Mouse (Mus musculus) embryonic facial prominence, embryonic 10.5 days (tissue): ENCODE data around the gene Mrps18b. TPM values are rescaled to one million over a fixed set of nuclear protein-coding genes. Genes with fewer than 3 reads are reported as not detected.
"Not testable (repeated sequence)": the region's sequence is repeated elsewhere in the genome, so short reads cannot be mapped to it uniquely, and the experiment has no call there.

Experiments
- DNase-seq: peaks from one replicate; pipeline ENCODE4 v3.0.0-alpha.2; 2017; ENCODE audit warnings: low spot score
- H3K27ac ChIP-seq: fragments of 300-500 bp; sonication (generic); replicated peaks from 2 replicates; pipeline ENCODE4 v1.5.1; 2016; ENCODE audit warnings: mild to moderate bottlenecking
- H3K27me3 ChIP-seq: fragments of 300-500 bp; sonication (generic); replicated peaks from 2 replicates; pipeline ENCODE4 v1.6.1; 2016; ENCODE audit warnings: low read depth, mild to moderate bottlenecking; ENCODE audit not compliant: poor library complexity, severe bottlenecking
- H3K36me3 ChIP-seq: fragments of 300-500 bp; sonication (generic); replicated peaks from 2 replicates; pipeline ENCODE4 v1.6.1; 2016; ENCODE audit warnings: mild to moderate bottlenecking, moderate library complexity
- H3K4me1 ChIP-seq: fragments of 300-500 bp; sonication (generic); 2 replicates; pipeline ENCODE4 v1.6.1; 2016
- H3K4me3 ChIP-seq: fragments of 300-500 bp; sonication (generic); 2 replicates; pipeline ENCODE4 v1.5.1; 2016; ENCODE audit warnings: mild to moderate bottlenecking, moderate library complexity
- H3K9me3 ChIP-seq: fragments of 300-500 bp; sonication (generic); 2 replicates; pipeline ENCODE4 v1.6.1; 2016; ENCODE audit warnings: mild to moderate bottlenecking
- WGBS: fragments of 180-500 bp; shearing (Covaris S2); methylation state at CpG from one replicate; pipeline ENCODE4 v1.1.7; 2016; 5-methylcytosine and 5-hydroxymethylcytosine counted together
- polyA plus RNA-seq: library from polyadenylated mRNA; unstranded; fragments of >200 nt; fragmentation: Nextera tagmentation; extraction: Ambion mirVana; gene quantifications from 2 replicates; pipeline ENCODE4 v1.2.1, GENCODE M21; 2016

Mrps18b gene
- polyA plus RNA-seq, result 96.0 and 96.3 TPM in 2 replicates

GRCm38 (mm10) chr17:35916297-35917142 lies at the start of gene Mrps18b, which contains the start of gene Ppp1r10:
Gene Mrps18b, minus strand, starts transcription at chr17:35916389.
Gene Ppp1r10, plus strand, starts transcription at chr17:35916434.
- no peaks in the 10 kb centered on the region for H3K9me3 ChIP-seq
- WGBS, result under 1% methylated on average over 83 of the region's 83 CpGs
- H3K27ac ChIP-seq, result peak within 1 kb of the TSS; percentile 97
- peak; percentile 99 for DNase-seq
- peaks cover 30% of the 10 kb centered on the region for H3K4me1 ChIP-seq
- peak within 1 kb of the TSS; percentile 83 for H3K4me3 ChIP-seq
- peaks cover 55% of the 10 kb centered on the region for H3K36me3 ChIP-seq
- no peaks in the 10 kb centered on the region for H3K27me3 ChIP-seq

- Histone ChIP-seq H3K4me1 (peaks cover 3% of the 10 kb centered on the region; the same call in 1 of the 2 replicates), H3K27ac (no peak overlapping the region), H3K9me3 (no peaks in the 10 kb centered on the region), H3K36me3 (peaks cover 95% of the 10 kb centered on the region), H3K27me3 (no peaks in the 10 kb centered on the region), H3K4me3 (no peak overlapping the region)
- DNase-seq, result no peak
- 88% methylated on average over 10 of the region's 10 CpGs for WGBS
These were observed 47.1 kb upstream of the Mrps18b start for GRCm38 (mm10) chr17:35963279-35963678.

DNA sequence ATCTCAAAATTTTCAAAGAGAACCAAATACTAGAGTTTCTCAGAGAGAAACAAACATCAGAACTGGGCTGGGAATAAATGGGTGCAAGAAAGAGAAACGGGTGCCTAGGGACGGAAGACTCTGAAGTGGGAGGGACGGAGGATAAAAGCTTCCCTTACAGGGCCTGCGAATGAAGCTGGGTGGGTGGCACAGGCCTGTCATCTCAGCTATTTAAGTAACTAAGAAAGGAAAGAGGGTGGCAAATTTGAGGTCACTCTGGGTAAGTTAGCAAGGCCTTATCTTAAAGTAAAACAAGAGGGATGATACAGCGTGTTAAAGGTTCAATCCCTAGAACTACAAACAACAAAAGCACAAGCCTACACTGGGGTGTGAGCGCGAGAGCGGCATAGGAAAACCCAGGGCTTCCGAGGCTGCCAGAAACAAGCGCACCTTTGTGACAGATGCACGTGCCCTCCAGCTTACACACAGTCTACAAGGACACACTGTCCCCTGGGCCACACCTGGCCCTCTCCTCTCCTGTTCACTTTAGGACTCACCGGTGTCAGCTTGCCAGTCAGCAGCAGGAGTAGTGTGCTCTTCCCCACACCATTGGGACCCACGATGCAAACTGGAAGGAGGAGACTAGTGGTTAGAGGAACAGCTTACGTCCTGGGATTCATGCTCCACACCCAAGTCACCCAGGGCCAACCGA lies 42.5 kb upstream of the Mrps18b start:
- H3K9me3 ChIP-seq, result no peaks in the 10 kb centered on the region
- DNase-seq, result no peak
- peaks cover 90% of the 10 kb centered on the region for H3K36me3 ChIP-seq
- WGBS, result 96% methylated on average over 15 of the region's 15 CpGs
- no peak overlapping the region for H3K4me3 ChIP-seq
- H3K4me1 ChIP-seq, result no peaks in the 10 kb centered on the region
- no peaks in the 10 kb centered on the region for H3K27me3 ChIP-seq
- H3K27ac ChIP-seq, result no peak overlapping the region

DNA sequence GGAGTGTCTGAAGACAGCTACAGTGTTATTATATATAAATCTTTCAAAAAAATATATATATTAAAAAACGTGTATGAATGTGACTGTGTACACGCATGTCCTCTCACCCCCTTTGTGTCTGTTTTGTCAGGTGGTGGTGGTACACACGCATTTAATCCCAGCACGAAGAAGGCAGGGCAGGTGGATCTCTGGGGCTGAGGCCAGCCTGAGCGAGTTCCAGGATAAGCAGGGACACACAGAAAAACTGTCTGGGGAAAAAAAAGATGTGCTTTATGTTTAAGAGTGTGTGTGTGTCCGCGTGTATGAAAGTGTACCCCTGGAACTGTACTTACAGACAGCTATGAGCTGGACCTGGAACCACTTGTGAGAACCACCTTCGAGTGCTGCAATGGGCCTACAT lies 38.5 kb upstream of the Mrps18b start:
- Histone ChIP-seq H3K27me3 (no peaks in the 10 kb centered on the region), H3K4me1 (no peaks in the 10 kb centered on the region), H3K9me3 (no peaks in the 10 kb centered on the region), H3K27ac (no peak overlapping the region), H3K4me3 (no peak overlapping the region), H3K36me3 (peaks cover 49% of the 10 kb centered on the region)
- WGBS, result 81% methylated on average over 8 of the region's 8 CpGs
- no peak for DNase-seq

- not testable (repeated sequence) for H3K27me3 ChIP-seq, H3K4me3 ChIP-seq, DNase-seq, H3K27ac ChIP-seq, H3K4me1 ChIP-seq, H3K9me3 ChIP-seq
- WGBS, result 82% methylated on average over 3 of the region's 3 CpGs
- H3K36me3 ChIP-seq, result peaks cover 28% of the 10 kb centered on the region
These were observed 36.4 kb upstream of the Mrps18b start for GRCm38 (mm10) chr17:35952559-35952958.

- not testable (repeated sequence) for DNase-seq, H3K27ac ChIP-seq, H3K4me1 ChIP-seq, H3K27me3 ChIP-seq, H3K4me3 ChIP-seq, H3K9me3 ChIP-seq
- peaks cover 12% of the 10 kb centered on the region for H3K36me3 ChIP-seq
These were observed 34.8 kb upstream of the Mrps18b start for GRCm38 (mm10) chr17:35950946-35951345.

DNA sequence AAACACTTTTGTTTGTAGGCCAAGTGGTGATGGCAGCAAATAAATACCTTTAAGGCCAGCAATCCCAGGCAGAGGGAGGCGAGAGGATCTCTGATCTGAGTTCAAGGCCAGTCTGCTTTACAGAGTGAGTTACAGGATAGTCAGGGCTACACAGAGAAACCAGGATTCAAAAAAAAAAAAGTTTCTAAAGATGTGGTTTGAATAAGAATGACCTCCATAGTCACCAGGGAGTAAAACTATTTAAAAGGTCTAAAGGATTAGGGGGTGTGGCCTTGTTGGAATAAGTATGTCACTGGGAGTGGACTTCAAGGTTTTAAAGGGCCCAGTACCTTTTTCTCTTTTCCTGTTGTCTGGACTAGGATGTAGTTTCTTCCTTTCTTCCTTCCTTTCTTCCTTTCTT lies 23.8 kb upstream of the Mrps18b start:
- peaks cover 3% of the 10 kb centered on the region; the same call in 1 of the 2 replicates for H3K9me3 ChIP-seq
- H3K27ac ChIP-seq, result no peak overlapping the region
- WGBS, result 55% methylated on average over 1 of the region's 1 CpGs
- no peaks in the 10 kb centered on the region for H3K36me3 ChIP-seq
- H3K27me3 ChIP-seq, result no peaks in the 10 kb centered on the region
- H3K4me3 ChIP-seq, result no peak overlapping the region
- H3K4me1 ChIP-seq, result no peaks in the 10 kb centered on the region
- no peak for DNase-seq

- 60% methylated on average over 2 of the region's 2 CpGs for WGBS
- no peaks in the 10 kb centered on the region for H3K4me1 ChIP-seq
- no peak overlapping the region for H3K27ac ChIP-seq
- H3K9me3 ChIP-seq, result peaks cover 3% of the 10 kb centered on the region; the same call in 1 of the 2 replicates
- no peak overlapping the region for H3K4me3 ChIP-seq
- H3K27me3 ChIP-seq, result no peaks in the 10 kb centered on the region
- H3K36me3 ChIP-seq, result no peaks in the 10 kb centered on the region
- DNase-seq, result no peak
These were observed 22.9 kb upstream of the Mrps18b start for GRCm38 (mm10) chr17:35939108-35939507.

DNA sequence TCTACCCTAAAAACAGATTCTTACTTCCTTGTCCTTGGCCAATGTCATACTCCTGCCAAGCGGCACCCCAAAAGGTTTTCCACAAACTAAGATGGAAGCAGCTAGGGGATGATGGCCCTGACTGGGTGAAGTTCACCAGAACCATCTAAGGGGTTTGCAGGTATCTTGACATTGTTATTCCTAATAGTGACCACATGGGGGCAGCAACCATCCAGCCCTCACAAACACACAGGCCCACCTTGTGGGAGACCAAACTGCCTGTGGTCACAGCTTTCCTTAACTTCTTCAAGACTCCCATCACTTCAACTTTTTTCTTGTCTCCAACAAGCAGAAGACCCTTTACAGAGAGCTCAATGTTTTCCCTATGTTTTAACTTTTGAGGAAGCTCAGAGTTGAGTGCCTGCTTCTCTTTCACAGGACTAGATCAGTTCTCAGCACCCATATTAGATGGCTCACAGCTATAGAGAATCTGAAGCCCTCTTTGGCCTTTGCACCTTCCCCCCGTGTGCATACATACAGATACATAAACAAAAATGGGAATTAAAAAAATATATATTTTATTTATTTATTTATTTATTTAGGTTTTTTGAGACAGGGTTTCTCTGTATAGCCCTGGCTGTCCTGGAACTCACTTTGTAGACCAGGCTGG lies 21.6 kb upstream of the Mrps18b start:
- WGBS, result 56% methylated on average over 2 of the region's 2 CpGs
- Histone ChIP-seq H3K36me3 (no peaks in the 10 kb centered on the region), H3K27me3 (no peaks in the 10 kb centered on the region), H3K4me3 (no peak overlapping the region), H3K27ac (no peak overlapping the region), H3K4me1 (no peaks in the 10 kb centered on the region), H3K9me3 (peaks cover 3% of the 10 kb centered on the region; the same call in 1 of the 2 replicates)
- peak; percentile 61 for DNase-seq

GRCm38 (mm10) chr17:35935763-35936162 lies 19.6 kb upstream of the Mrps18b start:
- peaks cover 20% of the 10 kb centered on the region for H3K36me3 ChIP-seq
- not testable (repeated sequence) for DNase-seq, H3K27me3 ChIP-seq, H3K9me3 ChIP-seq, H3K4me1 ChIP-seq, H3K27ac ChIP-seq, H3K4me3 ChIP-seq
- WGBS, result 89% methylated on average over 14 of the region's 14 CpGs

- no peak for DNase-seq
- H3K4me1 ChIP-seq, result no peaks in the 10 kb centered on the region
- no peak overlapping the region for H3K27ac ChIP-seq
- 95% methylated on average over 4 of the region's 4 CpGs for WGBS
- H3K9me3 ChIP-seq, result no peaks in the 10 kb centered on the region
- no peaks in the 10 kb centered on the region for H3K27me3 ChIP-seq
- H3K36me3 ChIP-seq, result peaks cover 51% of the 10 kb centered on the region
- no peak overlapping the region for H3K4me3 ChIP-seq
These were observed 16.4 kb upstream of the Mrps18b start for GRCm38 (mm10) chr17:35932608-35933007.

GRCm38 (mm10) chr17:35930627-35931026 lies 14.4 kb upstream of the Mrps18b start:
- Histone ChIP-seq H3K4me1 (no peaks in the 10 kb centered on the region), H3K4me3 (no peak overlapping the region), H3K27me3 (no peaks in the 10 kb centered on the region), H3K27ac (no peak overlapping the region), H3K36me3 (peaks cover 71% of the 10 kb centered on the region), H3K9me3 (no peaks in the 10 kb centered on the region)
- WGBS, result 97% methylated on average over 12 of the region's 12 CpGs
- DNase-seq, result no peak
